Mouse (Mus musculus) kidney, postnatal 36 days (tissue): ENCODE results near the gene Phkg1.
"Not testable (repeated sequence)": the region's sequence is repeated elsewhere in the genome, so short reads cannot be mapped to it uniquely, and the experiment has no call there.

Experiments
- DNase-seq, 2 experiments: peaks; one replicate each; pipeline ENCODE4 v3.0.0; 2021 to 2022; ENCODE audit warnings: mixed read lengths in 2 of 2

Gene Phkg1

GRCm38 (mm10) chr5:129895198-129896088 lies 2.9 kb downstream of the Phkg1 start, which contains the start of gene Zbed5:
Zbed5 (plus strand) TSS chr5:129895723.
- peak; percentile 92 to 95 for DNase-seq

- not testable (repeated sequence) for DNase-seq
Observed at GRCm38 (mm10) chr5:129890390-129890789, 8.0 kb downstream of the Phkg1 start.

GRCm38 (mm10) chr5:129886911-129887636 lies 11.3 kb downstream of the Phkg1 start, which contains the start of gene Chchd2:
Chchd2 (minus strand) TSS chr5:129887470.
- DNase-seq: peak; percentile 92 to 98

- DNase-seq: peak in 1 of 2 experiments; percentile 23
Observed at GRCm38 (mm10) chr5:129886271-129886670, 12.1 kb downstream of the Phkg1 start.

- no peak for DNase-seq
Observed at GRCm38 (mm10) chr5:129879888-129880287, 18.5 kb downstream of the Phkg1 start.

- DNase-seq: peak; percentile 89 to 92
Observed at GRCm38 (mm10) chr5:129878946-129879345, 19.4 kb downstream of the Phkg1 start.

- DNase-seq: peak; percentile 23 to 26
Observed at GRCm38 (mm10) chr5:129877731-129878455, 20.5 kb downstream of the Phkg1 start.

GRCm38 (mm10) chr5:129875098-129875497 lies 23.3 kb downstream of the Phkg1 start:
- DNase-seq: no peak

GRCm38 (mm10) chr5:129873942-129874341 lies 24.4 kb downstream of the Phkg1 start:
- DNase-seq: no peak

GRCm38 (mm10) chr5:129871238-129871637 lies 27.1 kb downstream of the Phkg1 start:
- no peak for DNase-seq

GRCm38 (mm10) chr5:129869238-129869995 lies 28.9 kb downstream of the Phkg1 start:
- no peak for DNase-seq

GRCm38 (mm10) chr5:129865841-129866240 lies 32.5 kb downstream of the Phkg1 start:
- no peak for DNase-seq

- peak; percentile 43 to 79 for DNase-seq
Observed at GRCm38 (mm10) chr5:129864467-129864866, 33.9 kb downstream of the Phkg1 start.

GRCm38 (mm10) chr5:129862325-129862724 lies 36.0 kb downstream of the Phkg1 start:
- no peak for DNase-seq

- DNase-seq: no peak
Observed at GRCm38 (mm10) chr5:129856414-129856813, 41.9 kb downstream of the Phkg1 start.

- DNase-seq: no peak
Observed at GRCm38 (mm10) chr5:129855163-129855562, 43.2 kb downstream of the Phkg1 start.

GRCm38 (mm10) chr5:129847558-129847820 lies 50.9 kb downstream of the Phkg1 start:
- peak in 1 of 2 experiments; percentile 19 for DNase-seq

GRCm38 (mm10) chr5:129846752-129847557 lies 51.4 kb downstream of the Phkg1 start, which contains the start of gene Sumf2:
Sumf2 (plus strand) TSS chr5:129846986.
- peak; percentile 96 to 97 for DNase-seq

GRCm38 (mm10) chr5:129844848-129845247 lies 53.5 kb downstream of the Phkg1 start:
- DNase-seq: peak in 1 of 2 experiments; percentile 19
